Mouse (Mus musculus) stomach, adult 2 months (tissue): Measurements from ENCODE around the gene Ppp2r1b. TPM values are rescaled to one million over a fixed set of nuclear protein-coding genes. Genes with fewer than 3 reads are reported as not detected.

Experiments used
- polyA plus RNA-seq: library from polyadenylated mRNA; depleted of rRNA; stranded (reverse); fragments of >200 nt; gene quantifications from 2 replicates; pipeline ENCODE4 v1.2.3, GENCODE M21; 2012; rRNA removed

Gene Ppp2r1b
- 4.1 and 7.2 TPM in 2 replicates for polyA plus RNA-seq

DNA sequence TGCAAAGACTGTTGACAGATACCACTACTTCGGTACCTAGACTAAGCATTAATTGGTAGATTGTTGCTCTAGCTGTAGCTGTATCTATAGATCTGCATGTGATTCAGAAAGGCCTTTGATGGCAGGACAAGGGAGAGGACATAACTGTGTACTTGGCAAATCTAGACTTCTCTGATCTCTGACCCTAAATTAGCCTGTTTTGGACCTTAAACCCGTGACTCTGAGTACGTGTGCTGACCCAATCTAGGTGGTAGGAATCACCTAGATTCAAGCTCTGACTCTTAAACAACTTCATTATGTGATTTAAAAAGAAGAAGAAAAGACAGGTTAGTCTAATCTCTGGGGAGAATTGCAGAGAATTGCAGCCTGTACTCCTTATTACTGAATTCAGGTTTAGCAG, at the start of gene Ppp2r1b:
Gene Ppp2r1b, plus strand, starts transcription at position 221 of the 400 bp plus-strand sequence.

Other genes starting within 250 kb of the Ppp2r1b start
- gene Sdhd, start 241.5 kb upstream of the Ppp2r1b start, polyA plus RNA-seq, result 199 and 222 TPM in 2 replicates
- 29.1 and 49.9 TPM in 2 replicates for gene Timm8b, start 241.4 kb upstream of the Ppp2r1b start, polyA plus RNA-seq
- 0.16 and 0.25 TPM in 2 replicates for gene Pih1d2, start 228.0 kb upstream of the Ppp2r1b start, polyA plus RNA-seq
- gene Nkapd1, start 227.8 kb upstream of the Ppp2r1b start, polyA plus RNA-seq, result 1.9 TPM in 2 replicates
- 6.9 and 9.6 TPM in 2 replicates for gene Dlat, start 185.5 kb upstream of the Ppp2r1b start, polyA plus RNA-seq
- gene Dixdc1, start 105.8 kb upstream of the Ppp2r1b start, polyA plus RNA-seq, result 2.1 and 3.3 TPM in 2 replicates
- gene 2310030G06Rik, start 98.8 kb upstream of the Ppp2r1b start, polyA plus RNA-seq, result 5.8 and 6.1 TPM in 2 replicates
- 181 and 206 TPM in 2 replicates for gene Cryab, start 94.0 kb upstream of the Ppp2r1b start, polyA plus RNA-seq
- 23.5 and 39.2 TPM in 2 replicates for gene Hspb2, start 92.9 kb upstream of the Ppp2r1b start, polyA plus RNA-seq
- gene Fdxacb1, start 77.1 kb upstream of the Ppp2r1b start, polyA plus RNA-seq, result 1.1 and 1.2 TPM in 2 replicates
- gene Alg9, start 70.3 kb upstream of the Ppp2r1b start, polyA plus RNA-seq, result 12.9 and 16.7 TPM in 2 replicates
- gene 1110032A03Rik, start 69.8 kb upstream of the Ppp2r1b start, polyA plus RNA-seq, result 12.0 and 12.6 TPM in 2 replicates
- 6.3 and 7.4 TPM in 2 replicates for gene Sik2, start 163.8 kb downstream of the Ppp2r1b start, polyA plus RNA-seq
- not detected in 2 replicates for gene Btg4, start 215.6 kb downstream of the Ppp2r1b start, polyA plus RNA-seq
- gene Layn, start 231.8 kb downstream of the Ppp2r1b start, polyA plus RNA-seq, result 0.84 and 0.99 TPM in 2 replicates